Mouse (Mus musculus) gastrocnemius, adult 18-20 months (tissue): Measurements from ENCODE around the gene Hsf2. TPM values are rescaled to one million over a fixed set of nuclear protein-coding genes. Genes with fewer than 3 reads are reported as not detected.
"Not testable (repeated sequence)": the region's sequence is repeated elsewhere in the genome, so short reads cannot be mapped to it uniquely, and the experiment has no call there.

Experiments
- DNase-seq: peaks from one replicate; pipeline ENCODE4 v3.0.0; 2021; ENCODE audit warnings: low spot score
- long read RNA-seq, 2 experiments: library from polyadenylated mRNA; stranded (forward); transcript quantifications; one replicate each; pipeline ENCODE4 v2.0.0; 2021
- total RNA-seq, 2 experiments: library from RNA; stranded (reverse); gene quantifications; 2 replicates each; pipeline ENCODE4 v1.2.3; 2021

Hsf2 gene
- total RNA-seq = 10 to 100 TPM; 18.1 to 23.6 TPM
- long read RNA-seq, experiment 1, transcript Hsf2-201 (12 exons, 2,604 nt) = major isoform, 6 of 14 reads
- long read RNA-seq, experiment 1, partial matches to known transcripts = 0 of 14 reads
- long read RNA-seq, experiment 1, other reads (novel, unspliced or antisense) = 8 of 14 reads
- long read RNA-seq, experiment 2, transcript Hsf2-201 (12 exons, 2,604 nt) = major isoform, 6 of 20 reads
- long read RNA-seq, experiment 2, partial matches to known transcripts = 0 of 20 reads
- long read RNA-seq, experiment 2, other reads (novel, unspliced or antisense) = 14 of 20 reads

- DNase-seq = peak; percentile 96
Measured at GRCm38 (mm10) chr10:57485908-57486541, at the start of gene Hsf2. Hsf2 (plus strand) TSS chr10:57486385.

DNA sequence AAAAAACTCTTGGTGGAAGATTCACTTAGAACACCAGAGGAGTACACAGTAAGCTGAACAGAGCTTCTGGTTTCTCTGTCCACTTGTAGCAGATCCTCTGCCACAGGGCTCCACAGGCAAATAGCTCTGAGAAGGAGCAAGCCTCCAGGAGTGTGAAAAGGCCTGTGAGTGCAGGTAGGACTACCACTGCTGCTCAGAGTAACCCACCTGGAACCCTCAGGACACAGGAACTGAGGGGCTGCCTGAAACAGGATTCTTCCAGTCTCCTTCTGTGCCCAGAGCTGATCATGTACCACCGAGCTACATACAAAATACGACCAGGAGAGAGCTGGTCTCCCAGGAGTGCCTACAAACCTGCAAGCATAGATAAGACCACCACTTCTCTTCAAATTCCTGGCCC lies 48.3 kb upstream of the Hsf2 start:
- DNase-seq = no peak

- no peak for DNase-seq
Measured at GRCm38 (mm10) chr10:57441049-57441448, 45.1 kb upstream of the Hsf2 start.

DNA sequence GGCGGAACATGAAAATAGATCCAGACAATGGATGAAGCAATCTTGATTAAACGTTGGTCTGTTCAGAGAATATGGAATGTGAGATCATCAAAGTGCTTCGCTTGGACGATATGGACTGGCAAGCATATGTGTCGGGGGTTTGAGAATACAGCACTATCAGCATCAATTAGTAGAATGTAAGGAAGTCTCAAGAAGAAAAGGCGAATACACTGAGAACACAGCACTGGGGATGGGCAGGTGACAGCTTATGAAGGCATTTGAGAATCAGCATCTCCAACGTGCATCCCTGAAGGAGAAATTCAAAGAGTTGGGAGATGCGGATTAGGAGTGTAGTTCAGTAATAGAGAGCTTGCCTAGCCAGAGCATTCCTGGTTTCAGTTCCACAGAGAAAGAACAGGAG lies 41.8 kb upstream of the Hsf2 start:
- no peak for DNase-seq

DNA sequence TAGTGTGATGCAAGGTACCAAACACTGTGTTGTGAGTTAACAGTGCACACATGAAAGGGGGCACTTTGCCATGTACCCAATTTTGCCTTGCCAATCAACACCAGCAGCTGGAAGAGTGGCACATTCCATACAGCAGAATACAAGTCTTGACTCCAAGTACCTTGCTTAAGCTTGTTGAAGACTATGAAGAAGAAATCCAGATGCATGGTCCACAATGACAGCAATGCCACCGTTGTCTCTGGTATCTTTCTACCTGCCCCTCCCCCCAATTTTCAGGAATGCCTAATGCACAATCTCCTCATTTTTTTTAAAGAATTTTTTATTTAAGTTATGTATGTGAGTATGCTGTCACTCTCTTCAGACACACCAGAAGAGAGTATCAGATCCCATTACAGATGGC lies 40.5 kb upstream of the Hsf2 start:
- DNase-seq = no peak

DNA sequence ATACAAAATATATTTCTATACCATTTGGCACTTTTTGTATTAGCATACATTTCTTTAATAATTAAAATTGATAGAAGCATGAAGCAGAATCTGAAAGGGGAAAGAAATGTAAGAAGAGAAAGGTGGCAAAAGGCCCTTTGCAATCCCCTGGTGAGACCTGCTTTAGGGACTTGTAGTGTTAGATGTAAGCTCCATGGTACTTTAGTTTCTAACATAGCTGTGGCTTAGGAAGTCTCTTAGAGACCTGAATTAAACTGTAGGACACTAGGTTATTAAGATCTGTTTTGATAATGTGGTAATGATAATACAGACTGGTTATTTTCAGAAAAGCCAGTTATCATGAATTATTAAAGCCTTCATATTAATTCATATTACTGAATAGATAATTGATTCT lies 38.5 kb upstream of the Hsf2 start:
- no peak for DNase-seq

- DNase-seq = peak; percentile 59
Measured at GRCm38 (mm10) chr10:57448051-57448716, 38.0 kb upstream of the Hsf2 start.

DNA sequence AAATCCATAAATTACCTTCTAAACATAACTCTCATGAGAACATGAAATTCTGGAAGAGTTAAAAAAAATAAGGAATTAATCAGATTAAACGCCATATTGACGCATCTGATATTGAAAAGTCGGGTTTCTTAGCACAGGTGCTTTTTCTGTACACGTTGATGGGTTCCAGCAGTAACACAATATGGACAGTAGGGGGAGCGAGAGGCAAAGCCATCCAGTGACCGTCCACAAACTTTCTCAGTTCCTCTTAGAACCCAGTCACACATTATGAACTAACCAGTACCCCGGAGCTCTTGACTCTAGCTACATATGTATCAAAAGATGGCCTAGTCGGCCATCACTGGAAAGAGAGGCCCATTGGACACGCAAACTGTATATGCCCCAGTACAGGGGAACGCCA lies 22.9 kb upstream of the Hsf2 start:
- DNase-seq = not testable (repeated sequence)

GRCm38 (mm10) chr10:57465768-57466167 lies 20.4 kb upstream of the Hsf2 start:
- DNase-seq = no peak

- no peak for DNase-seq
Measured at GRCm38 (mm10) chr10:57477121-57477843, 8.9 kb upstream of the Hsf2 start.

DNA sequence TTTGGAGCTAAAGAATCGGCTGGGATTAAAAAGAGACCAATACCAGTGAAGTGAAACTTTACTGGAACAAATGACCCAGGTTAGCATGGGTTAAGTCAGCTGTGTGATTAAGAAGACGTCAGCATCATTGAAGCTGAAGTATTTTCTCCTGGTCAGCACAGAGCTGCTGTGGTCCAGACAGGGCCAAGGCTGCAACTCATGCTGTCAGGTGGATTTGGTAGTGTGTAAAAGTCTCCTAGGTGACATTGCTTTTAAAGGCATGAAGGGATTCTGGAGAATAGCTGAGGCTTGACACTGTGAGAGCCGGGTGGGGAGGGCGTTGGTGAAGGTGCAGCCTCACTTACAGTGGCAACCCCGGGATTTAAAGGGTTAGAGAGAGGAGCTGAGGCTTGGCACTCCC lies 4.5 kb upstream of the Hsf2 start:
- no peak for DNase-seq

DNA sequence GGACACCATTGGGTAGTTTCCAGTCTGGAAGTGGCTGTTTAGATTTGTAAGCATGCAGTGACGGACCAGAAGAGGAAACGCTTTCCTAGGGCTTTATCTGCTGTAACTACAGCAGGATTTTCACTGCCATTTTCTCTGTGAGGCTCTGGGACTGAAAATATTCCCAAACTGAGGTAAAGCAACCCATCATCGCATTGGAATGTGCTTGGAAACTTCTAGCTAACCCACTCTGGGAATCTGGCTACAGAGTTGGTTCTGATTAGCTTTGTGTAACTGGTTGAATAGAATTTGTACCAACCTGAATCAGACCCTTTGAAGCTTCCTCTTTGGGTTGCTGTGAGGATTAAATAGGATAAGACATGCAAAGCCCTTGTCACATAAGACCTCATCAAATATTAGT lies 1.4 kb upstream of the Hsf2 start:
- no peak for DNase-seq

DNA sequence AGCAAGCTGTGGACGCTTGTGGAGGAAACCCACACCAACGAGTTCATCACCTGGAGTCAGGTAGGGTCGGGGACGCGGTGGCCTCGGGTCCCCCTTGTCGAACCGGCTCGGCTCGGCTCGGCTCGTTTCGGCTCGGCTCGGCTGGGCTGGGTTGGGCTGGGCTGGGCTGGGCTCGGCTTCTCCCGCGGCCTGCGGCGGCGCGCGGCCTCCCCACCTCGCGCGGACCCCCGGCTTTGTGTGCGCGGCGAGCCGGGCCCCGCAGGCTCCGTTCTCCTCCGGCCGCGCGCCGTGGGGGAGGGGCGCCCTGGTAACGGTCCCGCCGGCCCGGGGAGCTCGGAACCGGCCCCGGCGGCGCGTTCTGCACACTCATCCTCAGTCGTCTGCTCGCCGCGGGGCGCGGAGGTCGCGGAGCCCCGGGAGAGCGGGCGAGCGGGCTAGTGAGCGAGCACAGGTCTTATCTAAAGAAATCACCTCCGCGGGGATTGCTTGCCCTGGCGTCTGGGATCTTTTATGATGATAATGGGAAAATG lies 422 bp downstream of the Hsf2 start:
- DNase-seq = no peak

DNA sequence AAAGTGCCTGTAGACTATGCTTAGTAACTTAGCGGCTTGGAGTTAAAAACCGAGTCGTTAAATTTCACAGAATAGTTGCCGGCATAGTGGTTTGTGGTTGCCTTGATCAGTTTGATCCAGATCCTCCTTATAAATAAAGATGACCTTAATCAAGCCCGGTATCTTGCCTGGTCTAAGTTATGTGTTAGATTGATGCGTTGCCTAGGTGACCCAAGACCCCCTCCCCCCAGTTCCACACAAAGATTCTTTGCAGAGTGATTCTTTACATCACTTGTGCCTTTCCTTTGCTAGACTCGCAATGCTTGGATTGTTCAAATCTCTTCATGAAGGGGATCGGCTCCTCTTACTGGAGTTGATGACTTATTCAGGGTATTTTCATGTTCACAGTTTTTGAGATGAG lies 1.0 kb downstream of the Hsf2 start:
- no peak for DNase-seq

DNA sequence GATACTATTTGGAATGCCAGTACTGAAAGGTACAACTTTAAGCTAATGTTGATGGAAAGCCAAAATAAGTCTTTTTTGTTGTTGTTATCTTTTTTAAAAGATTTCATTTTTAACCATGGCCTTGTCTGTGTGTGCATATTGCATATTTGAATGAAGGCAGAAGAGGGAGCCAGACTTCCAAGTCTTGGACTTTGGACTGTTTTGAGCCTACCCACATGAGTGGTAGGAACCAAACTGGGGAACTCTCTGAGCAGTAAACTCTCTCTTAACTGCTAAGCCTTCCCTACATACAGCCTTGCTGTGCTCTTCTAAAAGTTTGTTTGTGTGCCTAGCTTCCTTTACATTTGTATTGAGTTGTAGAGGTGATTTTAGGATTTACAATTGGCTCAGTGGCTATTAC lies 2.4 kb downstream of the Hsf2 start:
- DNase-seq = no peak

DNA sequence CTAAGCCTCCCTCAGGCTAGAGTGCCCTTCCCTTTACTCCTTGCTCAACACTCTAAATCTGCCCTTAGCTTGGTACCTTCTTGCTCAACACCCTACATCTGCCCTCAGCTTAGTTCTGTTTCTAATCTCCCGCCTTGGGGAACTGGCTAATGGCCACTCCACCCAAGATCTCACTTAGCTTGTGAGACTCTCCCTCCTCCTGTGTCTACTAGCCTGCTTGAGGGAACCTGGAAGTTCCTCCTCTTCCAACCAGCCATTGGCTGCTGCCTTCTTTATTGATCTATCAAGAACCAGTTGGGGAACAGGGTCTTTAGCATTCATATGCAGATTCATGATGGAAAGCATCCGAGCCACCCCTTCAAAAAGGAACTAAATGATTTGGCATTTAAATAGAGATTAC lies 5.9 kb downstream of the Hsf2 start:
- no peak for DNase-seq

- DNase-seq = peak; percentile 40
Measured at GRCm38 (mm10) chr10:57499414-57500156, 13.4 kb downstream of the Hsf2 start.

- no peak for DNase-seq
Measured at GRCm38 (mm10) chr10:57514616-57515015, 28.4 kb downstream of the Hsf2 start.

DNA sequence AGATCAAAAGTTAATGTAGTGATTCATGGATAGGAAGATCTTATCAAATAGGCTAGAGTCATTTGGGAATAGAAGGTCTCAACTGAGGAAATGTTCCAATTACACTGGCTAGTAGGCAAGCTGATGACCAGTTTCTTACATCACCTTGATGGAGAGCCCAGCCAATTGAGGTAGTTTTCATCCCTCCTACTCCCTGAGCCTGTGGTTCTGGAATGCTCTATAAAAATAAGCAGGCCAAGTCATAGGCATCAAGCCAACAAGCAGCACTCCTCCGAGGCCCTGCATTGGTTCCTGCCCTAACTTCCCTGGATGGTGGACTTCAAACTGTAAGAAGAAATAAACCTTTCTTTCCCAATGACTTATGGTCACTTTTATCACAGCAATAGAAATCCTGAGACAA lies 29.1 kb downstream of the Hsf2 start:
- DNase-seq = peak; percentile 11

- no peak for DNase-seq
Measured at GRCm38 (mm10) chr10:57526469-57526868, 40.3 kb downstream of the Hsf2 start.

- DNase-seq = no peak
Measured at GRCm38 (mm10) chr10:57531076-57531475, 44.9 kb downstream of the Hsf2 start.
